ENCODE assay signal across 1 mouse cellular context in the genomic region with DNA sequence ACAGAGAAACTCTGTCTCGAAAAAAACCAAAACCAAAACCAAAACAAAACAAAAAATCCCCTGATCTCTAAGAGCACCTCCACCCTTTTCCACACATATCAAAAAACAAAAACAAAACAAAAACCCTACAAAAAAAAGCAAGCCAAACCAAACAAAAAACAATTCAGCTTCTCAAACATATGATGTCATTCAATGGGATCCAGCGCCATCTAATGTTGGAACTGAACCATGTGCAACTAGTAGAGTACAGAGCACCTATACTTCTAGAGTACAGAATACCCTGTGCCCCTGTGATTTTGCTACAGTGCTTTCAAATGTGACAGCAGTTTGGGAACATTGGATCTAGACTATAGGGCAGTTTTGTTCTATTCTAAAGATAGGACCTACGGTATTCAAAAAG.
A peak's percentile ranks its signal among the peaks of the same experiment; 100 is the strongest.
TF ChIP-seq lines count a peak whose summit lies in the region.

No protein-coding gene starts in this region.

TF ChIP-seq in CH12.LX, 34 proteins besides CTCF, POLR2A, EP300 and RAD21 (continued from another document):
- TF ChIP-seq MYC (IDR thresholded peaks at IDR 0.05; ENCODE audit: low read depth, low read length) (peak; percentile 94), SMC3 (IDR thresholded peaks at IDR 0.05; ENCODE audit: low read depth, low read length) (peak; percentile 57), NELFE (IDR thresholded peaks at IDR 0.05; ENCODE audit: low read depth, low read length) (no peak), USF2 (conservative IDR thresholded peaks at IDR 0.05; ENCODE audit: low read depth, low read length) (no peak), GABPA (IDR thresholded peaks at IDR 0.05; ENCODE audit: insufficient replicate concordance, low read depth, low read length) (no peak), ETS1 (conservative IDR thresholded peaks at IDR 0.05; ENCODE audit: low read depth, low read length) (0 out of 2 replicates have a peak, but pooled peaks have one; percentile 13), ELF1 (IDR thresholded peaks at IDR 0.05; ENCODE audit: low read depth, low read length) (no peak), JUN (IDR thresholded peaks at IDR 0.05; ENCODE audit: insufficient read depth, low read depth, low read length) (peak; percentile 94), JUND (conservative IDR thresholded peaks at IDR 0.05; ENCODE audit: low read depth, low read length) (peak; percentile 97), SIN3A (IDR thresholded peaks at IDR 0.05; ENCODE audit: low read length) (peak; percentile 82), ZNF384 (IDR thresholded peaks at IDR 0.05; ENCODE audit: low read depth, low read length) (peak; percentile 72)
